Mouse (Mus musculus) gastrocnemius, postnatal 14 days (tissue): ENCODE data around the gene Clca4a. TPM values are rescaled to one million over a fixed set of nuclear protein-coding genes. Genes with fewer than 3 reads are reported as not detected.
"Not testable (repeated sequence)": the region's sequence is repeated elsewhere in the genome, so short reads cannot be mapped to it uniquely, and the experiment has no call there.

Experiments
- DNase-seq: peaks from one replicate; pipeline ENCODE4 v3.0.0; 2021; ENCODE audit warnings: mixed read lengths
- intact Hi-C: fragments of 180-260 bp; cut with DNase I; formaldehyde crosslinking; loops from one replicate; pipeline ENCODE4 v1.15.1; 2025; ENCODE audit warnings: low total_unique reads
- long read RNA-seq, 2 experiments: library from polyadenylated mRNA; stranded (forward); transcript quantifications; one replicate each; pipeline ENCODE4 v2.0.0; 2021
- total RNA-seq, 2 experiments: library from RNA; stranded (reverse); gene quantifications; 2 replicates each; pipeline ENCODE4 v1.2.3; 2021

The Clca4a gene
- total RNA-seq = not detected
- long read RNA-seq, experiment 1 = 0 reads
- long read RNA-seq, experiment 2 = 0 reads

DNA sequence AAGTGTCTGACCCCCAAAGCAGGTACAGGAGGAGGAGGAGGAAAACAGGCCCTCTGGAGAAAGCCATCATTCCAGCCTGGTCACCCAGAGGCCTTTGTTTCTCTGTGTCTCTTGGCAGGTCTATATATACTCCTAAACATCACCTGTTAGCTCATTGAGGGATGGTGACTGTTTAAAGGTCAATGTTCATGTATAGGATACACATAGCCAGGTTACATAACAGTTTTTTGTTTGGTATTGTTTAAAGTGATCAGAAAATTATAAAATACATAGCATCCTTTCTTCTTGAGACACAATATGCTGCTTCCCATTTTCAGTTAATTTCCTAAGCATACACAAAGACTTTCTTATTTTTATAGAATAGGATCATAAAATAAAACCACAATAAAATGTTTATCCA lies at the start of gene Clca4a:
TSS of gene Clca4a (minus strand) at position 101 of the 400 bp plus-strand sequence.
- DNase-seq = no peak
- intact Hi-C loops = no loop called here

GRCm38 (mm10) chr3:145017807-145018206 lies 43.0 kb upstream of the Clca4a start:
- intact Hi-C loops = no loop called here
- DNase-seq = no peak

DNA sequence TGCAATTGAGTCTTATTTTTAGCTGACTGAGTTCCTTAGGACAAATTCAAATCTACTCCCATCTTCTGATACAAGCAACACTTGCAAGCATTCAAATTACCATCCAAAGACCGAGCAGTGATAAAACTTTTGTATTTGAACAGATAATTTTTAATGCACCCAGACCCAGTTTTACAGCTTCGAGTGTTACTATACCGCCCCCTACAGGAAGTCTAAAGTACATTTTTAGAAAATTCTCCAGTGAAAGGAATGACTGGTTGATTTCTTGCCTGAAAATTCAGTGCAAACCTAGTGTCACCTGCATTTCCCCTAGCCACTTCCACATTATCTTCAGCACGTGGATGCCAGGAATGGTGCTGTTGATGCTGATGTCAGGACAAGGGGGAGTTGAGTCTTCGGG lies 29.6 kb upstream of the Clca4a start:
- no peak for DNase-seq
- intact Hi-C loops = no loop called here

- no peak for DNase-seq
- intact Hi-C loops = no loop called here
Measured at GRCm38 (mm10) chr3:145000912-145001311, 26.1 kb upstream of the Clca4a start.

DNA sequence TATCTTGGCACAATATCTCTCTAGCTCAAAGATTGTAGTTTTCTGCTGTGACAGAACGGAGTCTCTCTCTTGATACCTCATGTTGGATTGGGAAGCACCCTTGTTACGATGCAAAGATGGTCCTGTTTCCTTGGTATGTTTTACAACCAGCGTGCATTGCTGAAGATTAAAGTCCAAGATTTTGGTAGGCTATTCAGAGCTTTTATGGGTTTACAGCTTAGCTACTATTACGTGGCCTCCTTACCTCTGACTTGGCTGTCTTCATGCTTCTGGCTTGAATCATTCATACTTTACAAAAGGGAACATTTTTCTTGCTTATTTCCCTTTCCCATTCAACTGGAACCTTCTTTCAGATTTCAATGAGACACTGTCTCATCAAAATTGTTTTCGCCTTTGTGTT lies 18.2 kb upstream of the Clca4a start:
- intact Hi-C loops = no loop called here
- DNase-seq = no peak

GRCm38 (mm10) chr3:144992618-144993017 lies 17.8 kb upstream of the Clca4a start:
- DNase-seq = no peak
- intact Hi-C loops = no loop called here

- intact Hi-C loops = no loop called here
- DNase-seq = no peak
Measured at GRCm38 (mm10) chr3:144985890-144986289, 11.0 kb upstream of the Clca4a start.

- intact Hi-C loops = no loop called here
Measured at GRCm38 (mm10) chr3:144980551-144980950, 5.7 kb upstream of the Clca4a start.

DNA sequence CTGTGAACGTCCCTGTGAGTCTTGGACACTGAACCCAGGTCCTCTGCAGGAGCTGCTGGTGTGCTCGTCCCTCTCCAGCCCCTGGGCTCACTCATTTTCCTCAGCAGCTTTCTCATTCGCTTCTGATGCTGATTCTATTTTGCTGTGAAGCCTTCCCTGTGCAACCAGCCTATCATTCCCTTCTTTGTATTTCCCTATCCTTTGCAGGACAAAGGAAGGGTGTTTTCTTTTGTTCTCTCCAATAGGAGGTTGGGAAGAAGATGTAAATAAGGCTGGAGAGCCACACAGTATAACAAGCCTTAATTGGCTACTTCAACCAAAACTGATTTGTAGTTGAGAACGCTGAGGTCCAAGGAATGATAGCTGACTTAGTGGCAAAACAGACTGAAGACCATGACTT lies 2.8 kb upstream of the Clca4a start:
- DNase-seq = no peak
- intact Hi-C loops = no loop called here

More at GRCm38 (mm10) chr3:144980551-144980950, 5.7 kb upstream of the Clca4a start:
- DNase-seq = no peak

- DNase-seq = no peak
- intact Hi-C loops = no loop called here
Measured at GRCm38 (mm10) chr3:144976091-144976490, 1.2 kb upstream of the Clca4a start.

GRCm38 (mm10) chr3:144971553-144972270 lies 3.1 kb downstream of the Clca4a start:
- no peak for DNase-seq
- intact Hi-C loops = no loop called here

DNA sequence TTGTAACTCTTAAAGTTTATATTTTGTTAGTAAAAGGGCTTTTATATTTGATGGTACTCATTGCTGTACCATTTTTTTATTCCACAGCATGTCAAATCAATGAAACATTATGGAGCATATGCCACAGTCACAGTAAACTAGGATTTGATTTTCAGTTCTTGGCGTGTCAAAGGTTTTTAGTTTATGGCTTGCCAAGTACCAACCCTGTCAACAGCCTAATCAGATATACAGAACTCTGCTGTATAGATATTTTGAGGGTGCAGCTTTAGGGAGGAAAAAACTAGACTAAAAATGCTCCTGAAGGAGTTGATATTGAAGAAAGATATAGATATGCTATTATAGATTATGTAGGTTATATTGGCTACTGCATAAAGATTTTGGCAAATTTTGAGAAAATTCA lies 5.1 kb downstream of the Clca4a start:
- intact Hi-C loops = no loop called here

GRCm38 (mm10) chr3:144966074-144966473 lies 8.8 kb downstream of the Clca4a start:
- DNase-seq = no peak
- intact Hi-C loops = no loop called here

More for the DNA sequence above, 5.1 kb downstream of the Clca4a start:
- no peak for DNase-seq

DNA sequence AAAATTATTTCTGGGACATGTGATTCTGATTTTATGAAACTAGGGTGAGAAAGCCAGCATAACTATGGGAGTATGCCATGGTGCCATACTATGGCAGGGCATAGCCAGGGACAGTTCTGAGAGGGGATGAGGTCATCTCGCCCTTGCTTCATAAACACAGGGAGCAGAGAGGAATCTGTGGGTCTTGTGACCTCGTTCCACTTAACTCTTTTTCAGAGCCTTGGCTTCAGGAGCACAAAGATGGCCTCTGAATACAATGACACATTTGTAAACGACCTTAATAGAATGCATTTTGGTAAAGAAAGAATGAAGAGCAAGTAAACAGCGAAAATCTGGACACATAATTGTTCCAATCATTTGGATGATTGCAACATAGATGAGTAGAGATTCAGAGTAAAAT lies 24.0 kb downstream of the Clca4a start:
- intact Hi-C loops = no loop called here
- no peak for DNase-seq

DNA sequence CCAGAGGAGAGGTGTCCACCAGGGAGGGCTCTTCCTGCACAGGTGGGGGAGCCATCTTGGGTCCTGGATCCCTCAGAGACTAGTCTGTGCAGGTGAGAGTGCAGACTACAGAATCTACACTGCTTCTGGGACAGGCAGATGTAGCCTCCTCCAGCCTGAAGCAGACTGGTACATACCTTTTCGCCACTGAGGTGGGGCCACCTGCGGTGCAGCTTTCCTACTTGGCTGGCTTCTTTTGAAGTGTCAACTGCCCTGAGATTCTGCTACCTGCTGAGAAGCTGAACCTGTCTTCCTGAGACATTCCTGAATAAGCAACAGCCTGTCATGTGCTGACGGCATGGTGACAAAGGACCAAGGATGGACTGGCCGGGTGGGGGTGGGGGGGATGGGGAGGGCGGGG lies 27.5 kb downstream of the Clca4a start:
- DNase-seq, intact Hi-C loops: not testable (repeated sequence)

- intact Hi-C loops, DNase-seq: not testable (repeated sequence)
Measured at GRCm38 (mm10) chr3:144933625-144934024, 41.2 kb downstream of the Clca4a start.

DNA sequence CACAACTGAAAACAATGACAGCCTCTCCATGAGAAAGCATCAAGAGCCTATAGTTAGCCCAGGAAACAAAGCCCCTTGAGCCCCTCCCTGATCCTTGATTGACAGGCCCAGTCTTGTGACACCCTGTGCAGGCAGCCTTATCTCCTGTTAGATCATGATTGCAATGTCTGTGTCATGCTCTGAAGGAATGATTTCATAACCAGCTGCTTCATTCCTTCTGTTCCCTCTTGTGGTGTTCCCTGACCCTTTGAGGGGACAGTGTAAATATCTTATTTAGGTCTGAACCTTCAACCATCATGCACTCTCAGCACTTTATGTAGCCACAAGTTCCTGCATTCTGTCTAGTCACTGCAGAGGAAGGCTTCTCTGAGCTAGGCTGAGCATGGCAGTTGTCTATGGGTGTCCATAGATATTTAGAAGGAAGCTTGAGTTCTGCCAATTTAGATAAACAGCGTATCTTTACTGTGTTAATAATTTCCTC lies 41.8 kb downstream of the Clca4a start:
- no peak for DNase-seq
- intact Hi-C loops = no loop called here

GRCm38 (mm10) chr3:144932335-144932734 lies 42.5 kb downstream of the Clca4a start, which contains the start of gene Clca4b:
Clca4b (minus strand) TSS chr3:144932529.
- no peak for DNase-seq
- intact Hi-C loops = no loop called here

- no peak for DNase-seq
- intact Hi-C loops = no loop called here
Measured at GRCm38 (mm10) chr3:144914014-144914413, 60.8 kb downstream of the Clca4a start.
